Mouse (Mus musculus) hindbrain, embryonic 10.5 days (tissue): Measurements from ENCODE around the gene Cdpf1. TPM values are rescaled to one million over a fixed set of nuclear protein-coding genes. Genes with fewer than 3 reads are reported as not detected.

Source experiments
- DNase-seq: peaks from one replicate; pipeline ENCODE4 v3.0.0-alpha.2; 2017; ENCODE audit warnings: low spot score
- H3K27ac ChIP-seq: fragments of 300-500 bp; sonication (generic); 2 replicates; pipeline ENCODE4 v1.5.1; 2016; ENCODE audit warnings: mild to moderate bottlenecking, moderate library complexity
- H3K27me3 ChIP-seq: fragments of 300-500 bp; sonication (generic); 2 replicates; pipeline ENCODE4 v1.6.1; 2016; ENCODE audit warnings: mild to moderate bottlenecking; ENCODE audit not compliant: poor library complexity, insufficient read depth, severe bottlenecking
- H3K36me3 ChIP-seq: fragments of 300-500 bp; sonication (generic); 2 replicates; pipeline ENCODE4 v1.6.1; 2016; ENCODE audit warnings: mild to moderate bottlenecking, moderate library complexity
- H3K4me1 ChIP-seq: fragments of 300-500 bp; sonication (generic); replicated peaks from 2 replicates; pipeline ENCODE4 v1.6.1; 2016; ENCODE audit warnings: mild to moderate bottlenecking
- H3K4me3 ChIP-seq: fragments of 300-500 bp; sonication (generic); 2 replicates; pipeline ENCODE4 v1.5.1; 2016; ENCODE audit warnings: mild to moderate bottlenecking, moderate library complexity
- H3K9me3 ChIP-seq: fragments of 300-500 bp; sonication (generic); 2 replicates; pipeline ENCODE4 v1.6.1; 2016; ENCODE audit warnings: mild to moderate bottlenecking, moderate library complexity
- WGBS: fragments of 180-500 bp; shearing (Covaris S2); methylation state at CpG from one replicate; pipeline ENCODE4 v1.1.7; 2016; 5-methylcytosine and 5-hydroxymethylcytosine counted together
- polyA plus RNA-seq: library from polyadenylated mRNA; unstranded; fragments of >200 nt; fragmentation: Nextera tagmentation; extraction: Ambion mirVana; gene quantifications from 2 replicates; pipeline ENCODE4 v1.2.1, GENCODE M21; 2016

Gene Cdpf1
- polyA plus RNA-seq, 1 experiment from 2014 or later = 31.6 TPM

GRCm38 (mm10) chr15:85774419-85774818 lies 37.1 kb downstream of the Cdpf1 start:
- DNase-seq = no peak
- no peaks in the 10 kb centered on the region for H3K4me1 ChIP-seq
- no peaks in the 10 kb centered on the region for H3K27me3 ChIP-seq
- no peaks in the 10 kb centered on the region for H3K9me3 ChIP-seq
- H3K4me3 ChIP-seq = no peak overlapping the region
- no peak overlapping the region for H3K27ac ChIP-seq
- no peaks in the 10 kb centered on the region for H3K36me3 ChIP-seq
- 89% methylated on average over 9 of the region's 9 CpGs for WGBS

- 82% methylated on average over 11 of the region's 11 CpGs for WGBS
- Histone ChIP-seq H3K4me3 (no peak overlapping the region), H3K36me3 (no peaks in the 10 kb centered on the region), H3K4me1 (no peaks in the 10 kb centered on the region), H3K27me3 (no peaks in the 10 kb centered on the region), H3K9me3 (no peaks in the 10 kb centered on the region), H3K27ac (no peak overlapping the region)
- DNase-seq = no peak
Observed at GRCm38 (mm10) chr15:85772146-85772740, 39.3 kb downstream of the Cdpf1 start.

DNA sequence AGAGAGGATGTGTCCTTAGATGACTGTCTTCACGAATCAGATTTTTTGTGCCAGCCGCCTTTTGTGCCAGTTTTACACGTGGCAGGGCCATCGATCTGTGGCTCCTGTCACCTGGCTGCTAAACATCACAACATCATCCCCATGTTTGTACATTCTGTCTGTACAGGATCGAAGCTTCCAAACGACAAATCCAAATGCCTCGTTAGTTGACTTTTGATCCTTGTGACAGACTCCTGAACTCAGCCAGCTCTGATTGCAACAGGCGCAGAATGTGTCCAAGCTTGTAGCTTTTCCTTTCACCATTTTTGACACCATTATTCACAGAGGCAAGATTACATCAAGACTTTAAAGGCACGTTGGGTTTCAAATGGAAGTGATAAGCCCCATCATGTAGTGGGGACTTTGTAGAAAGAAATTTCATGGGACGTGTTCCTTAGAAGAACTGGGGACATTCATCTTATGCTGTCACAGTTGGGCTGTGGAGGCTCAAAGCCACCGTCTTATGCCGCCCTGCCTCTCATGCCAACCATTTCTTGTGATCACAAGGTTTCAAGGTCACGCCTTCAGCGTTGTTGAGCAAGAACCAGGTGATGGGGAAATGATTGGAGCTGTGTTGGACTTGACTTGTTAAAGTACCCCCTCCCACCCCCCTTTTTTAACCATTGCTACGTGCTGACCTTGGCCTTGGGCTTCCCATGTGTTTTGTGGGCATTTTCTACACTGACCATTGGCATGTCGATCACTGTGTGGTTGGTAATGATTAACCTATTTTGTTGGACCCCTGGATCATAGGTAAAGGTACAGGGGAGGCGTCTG lies 40.0 kb downstream of the Cdpf1 start:
- Histone ChIP-seq H3K27me3 (no peaks in the 10 kb centered on the region), H3K27ac (no peak overlapping the region), H3K4me3 (no peak overlapping the region), H3K36me3 (no peaks in the 10 kb centered on the region), H3K9me3 (no peaks in the 10 kb centered on the region), H3K4me1 (no peaks in the 10 kb centered on the region)
- no peak for DNase-seq
- WGBS = 88% methylated on average over 17 of the region's 17 CpGs

GRCm38 (mm10) chr15:85768991-85769390 lies 42.5 kb downstream of the Cdpf1 start:
- WGBS = 94% methylated on average over 8 of the region's 8 CpGs

DNA sequence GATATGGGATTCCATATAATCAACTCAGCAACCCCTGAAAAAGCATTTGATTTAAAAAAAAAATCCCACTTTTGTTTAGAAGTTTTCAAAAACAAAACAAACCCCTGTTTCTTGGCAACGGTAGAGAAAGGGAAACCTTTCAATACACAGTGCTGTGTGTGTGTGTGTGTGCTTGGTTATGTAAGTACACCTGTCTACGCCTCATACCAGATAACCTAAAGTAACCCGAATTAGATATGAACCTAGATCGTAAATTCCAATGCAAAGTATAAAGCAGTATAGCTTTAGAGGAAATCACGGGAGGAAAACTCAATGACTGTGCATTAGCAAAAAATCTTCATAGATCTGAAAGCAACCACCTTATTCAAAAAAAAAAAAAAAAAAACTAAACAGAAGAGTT lies 44.8 kb downstream of the Cdpf1 start:
- H3K27me3 ChIP-seq = no peaks in the 10 kb centered on the region
- H3K4me1 ChIP-seq = no peaks in the 10 kb centered on the region
- H3K36me3 ChIP-seq = no peaks in the 10 kb centered on the region
- H3K4me3 ChIP-seq = no peak overlapping the region
- H3K9me3 ChIP-seq = no peaks in the 10 kb centered on the region
- H3K27ac ChIP-seq = no peak overlapping the region
- 93% methylated on average over 5 of the region's 5 CpGs for WGBS
- no peak for DNase-seq

More at GRCm38 (mm10) chr15:85768991-85769390, 42.5 kb downstream of the Cdpf1 start:
- Histone ChIP-seq H3K4me3 (no peak overlapping the region), H3K4me1 (no peaks in the 10 kb centered on the region), H3K36me3 (no peaks in the 10 kb centered on the region), H3K27me3 (no peaks in the 10 kb centered on the region), H3K9me3 (no peaks in the 10 kb centered on the region), H3K27ac (no peak overlapping the region)
- no peak for DNase-seq

DNA sequence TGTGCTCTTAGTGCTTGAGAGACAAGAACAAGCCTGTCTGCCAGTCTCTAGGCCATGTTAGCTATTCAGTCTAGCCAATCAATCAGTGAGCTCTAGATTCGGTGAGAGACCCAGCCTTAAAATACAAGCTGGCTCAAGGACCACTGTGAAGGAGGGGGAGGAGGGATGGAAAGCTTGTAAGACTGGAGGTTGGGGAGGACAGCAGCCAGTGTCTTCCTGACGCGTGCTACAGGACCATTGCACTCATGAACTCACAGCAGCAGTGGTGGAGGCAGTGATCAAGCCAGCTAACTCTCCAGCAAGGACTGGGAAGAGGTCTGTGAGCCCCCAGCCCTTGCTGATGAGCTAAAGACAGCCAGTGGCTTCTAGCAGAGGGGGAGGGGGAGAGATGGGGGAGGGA lies 46.5 kb downstream of the Cdpf1 start:
- no peak overlapping the region for H3K4me3 ChIP-seq
- no peak overlapping the region for H3K27ac ChIP-seq
- H3K27me3 ChIP-seq = no peaks in the 10 kb centered on the region
- H3K9me3 ChIP-seq = no peaks in the 10 kb centered on the region
- H3K36me3 ChIP-seq = no peaks in the 10 kb centered on the region
- no peak for DNase-seq
- 47% methylated on average over 3 of the region's 3 CpGs for whole genome bisulfite sequencing
- no peaks in the 10 kb centered on the region for H3K4me1 ChIP-seq

GRCm38 (mm10) chr15:85762761-85763160 lies 48.7 kb downstream of the Cdpf1 start:
- no peaks in the 10 kb centered on the region for H3K4me1 ChIP-seq
- WGBS = 82% methylated on average over 4 of the region's 4 CpGs
- H3K4me3 ChIP-seq = no peak overlapping the region

DNA sequence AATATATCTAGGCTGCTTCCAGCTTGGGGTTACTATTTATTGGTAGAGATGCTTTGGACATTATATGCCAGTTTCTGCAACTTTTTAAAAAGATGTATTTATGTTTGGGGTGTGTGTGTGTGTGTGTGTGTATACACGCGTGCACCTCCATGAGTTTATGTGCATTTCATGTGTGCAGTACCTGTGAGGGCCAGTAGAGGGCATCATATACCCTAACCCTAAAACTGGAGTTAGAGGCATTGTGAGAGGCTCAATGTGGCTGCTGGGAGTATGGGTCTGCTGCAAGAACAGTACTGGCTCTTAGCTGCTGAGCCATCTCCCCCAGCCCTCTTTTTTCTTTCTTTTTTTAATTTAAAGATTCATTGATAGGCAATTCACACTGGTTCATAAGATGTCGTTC lies 53.7 kb downstream of the Cdpf1 start:
- H3K4me1 ChIP-seq = no peaks in the 10 kb centered on the region
- no peak for DNase-seq
- no peaks in the 10 kb centered on the region for H3K27me3 ChIP-seq
- H3K4me3 ChIP-seq = no peak overlapping the region
- peaks cover 8% of the 10 kb centered on the region for H3K9me3 ChIP-seq
- H3K36me3 ChIP-seq = no peaks in the 10 kb centered on the region
- H3K27ac ChIP-seq = no peak overlapping the region
- WGBS = 93% methylated on average over 3 of the region's 3 CpGs

More at GRCm38 (mm10) chr15:85762761-85763160, 48.7 kb downstream of the Cdpf1 start:
- Histone ChIP-seq H3K36me3 (no peaks in the 10 kb centered on the region), H3K27me3 (no peaks in the 10 kb centered on the region), H3K9me3 (peaks cover 4% of the 10 kb centered on the region), H3K27ac (no peak overlapping the region)
- DNase-seq = no peak

Other genes starting within 250 kb of the Cdpf1 start
- gene Wnt7b, start 229.2 kb downstream of the Cdpf1 start, polyA plus RNA-seq = 52.3 and 127 TPM in 2 replicates
- 0.24 and 0.62 TPM in 2 replicates for gene Ppara, start 76.7 kb downstream of the Cdpf1 start, polyA plus RNA-seq
- 0.04 TPM in 1 of 2 replicates, not detected in the other for gene Pkdrej, start 10.0 kb upstream of the Cdpf1 start, polyA plus RNA-seq
- 2.9 and 3.0 TPM in 2 replicates for gene Ttc38, start 20.6 kb upstream of the Cdpf1 start, polyA plus RNA-seq
- gene Gtse1, start 48.0 kb upstream of the Cdpf1 start, polyA plus RNA-seq = 45.6 and 52.8 TPM in 2 replicates
- 36.7 and 37.6 TPM in 2 replicates for gene Trmu, start 67.6 kb upstream of the Cdpf1 start, polyA plus RNA-seq
- 3.4 and 3.6 TPM in 2 replicates for gene Celsr1, start 222.1 kb upstream of the Cdpf1 start, polyA plus RNA-seq
- gene Gramd4, start 246.0 kb upstream of the Cdpf1 start, polyA plus RNA-seq = 16.6 and 18.0 TPM in 2 replicates